Mouse (Mus musculus) E14TG2a.4 (cell line): ENCODE data around the gene Slc17a3.

Experiments used
- CTCF ChIP-seq: conservative IDR thresholded peaks from 2 replicates; pipeline ENCODE4 v1.5.1; 2014; ENCODE audit warnings: low read length
- NANOG ChIP-seq: IDR thresholded peaks from 2 replicates; pipeline ENCODE4 v1.6.1; 2014; ENCODE audit warnings: borderline replicate concordance, low read length, mixed read lengths
- POU5F1 ChIP-seq: IDR thresholded peaks from 2 replicates; pipeline ENCODE4 v1.6.1; 2014; ENCODE audit warnings: low read length, borderline replicate concordance

DNA sequence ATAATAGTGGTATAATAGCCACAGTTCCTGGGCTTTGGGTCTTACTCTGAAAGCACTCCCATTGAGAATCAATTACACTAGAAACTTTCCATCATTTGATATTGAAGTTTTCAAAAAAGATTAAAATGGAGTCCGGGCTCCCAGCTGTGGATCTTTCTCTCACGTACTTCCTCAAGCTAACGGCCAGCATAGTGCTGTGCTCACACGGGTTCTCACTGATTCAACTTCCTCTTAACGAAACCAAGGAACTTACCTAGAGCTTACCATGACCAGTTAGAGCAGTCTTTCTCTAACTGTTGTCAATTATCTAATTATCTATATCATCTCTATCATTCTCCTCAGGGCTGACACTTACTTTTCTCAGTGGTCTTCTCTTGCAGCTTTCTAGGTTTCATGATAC is 40.4 kb downstream of the Slc17a3 start:
- TF ChIP-seq CTCF (no peak), NANOG (no peak), POU5F1 (no peak)
